Mouse (Mus musculus): Measurements from ENCODE around the gene Bcl2l1.

Bcl2l1 gene

GRCm38 (mm10) chr2:152772231-152772630, 59.3 kb downstream of the Bcl2l1 start:
- in situ Hi-C loops (cut with MboI, MseI): loop anchor here (25.0 kb wide), 1 partner anchor 1985 kb away; the partner anchor contains the start of gene Pygb

DNA sequence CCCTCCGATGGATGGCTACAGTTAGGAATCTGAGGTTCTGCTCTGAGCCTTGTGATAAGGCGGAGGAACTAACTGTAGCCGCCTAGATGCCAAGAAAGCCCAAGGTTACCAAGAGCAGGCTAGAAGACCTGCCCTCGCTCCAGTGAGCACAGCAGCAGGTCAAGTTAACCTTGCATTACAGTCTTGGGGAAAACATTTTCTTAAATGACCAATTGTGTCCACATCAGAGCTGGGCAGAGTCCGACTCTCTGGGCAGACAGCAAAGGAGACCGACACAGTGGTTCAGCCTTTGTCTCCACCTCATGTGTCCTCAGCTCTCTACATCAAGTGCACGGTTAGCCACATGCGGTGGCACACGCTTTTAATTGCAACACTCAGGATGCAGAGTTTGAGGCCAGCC, 60.0 kb downstream of the Bcl2l1 start:
- in situ Hi-C loops (cut with MboI, MseI): loop anchor here (25.0 kb wide), 1 partner anchor 1984 kb away; the partner anchor contains the start of gene Pygb

DNA sequence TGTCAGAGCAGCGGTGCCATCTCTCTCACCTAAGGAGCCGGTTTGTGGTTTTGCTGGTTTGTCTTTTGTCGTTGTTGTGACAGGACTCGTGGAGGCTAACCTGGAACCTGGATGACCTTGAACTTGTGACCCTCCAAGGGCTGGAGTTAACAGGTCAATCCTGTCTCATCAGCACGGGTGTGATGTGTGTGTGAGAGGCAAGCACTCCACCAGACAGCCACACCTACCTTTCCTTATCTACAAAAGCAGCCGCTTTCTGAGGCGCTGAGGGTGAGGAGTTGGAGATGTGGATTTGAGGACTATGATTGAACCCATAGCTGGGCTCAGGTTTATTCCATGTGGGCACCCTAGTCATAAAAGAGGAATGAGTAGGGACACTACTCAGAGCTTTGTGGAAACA, 61.9 kb downstream of the Bcl2l1 start:
- in situ Hi-C loops (cut with MboI, MseI): loop anchor here (25.0 kb wide), 1 partner anchor 1982 kb away; the partner anchor contains the start of gene Pygb

GRCm38 (mm10) chr2:152767618-152768271, 63.8 kb downstream of the Bcl2l1 start:
- in situ Hi-C loops (cut with MboI, MseI): loop anchor here (25.0 kb wide), 1 partner anchor 1980 kb away; the partner anchor contains the start of gene Pygb

DNA sequence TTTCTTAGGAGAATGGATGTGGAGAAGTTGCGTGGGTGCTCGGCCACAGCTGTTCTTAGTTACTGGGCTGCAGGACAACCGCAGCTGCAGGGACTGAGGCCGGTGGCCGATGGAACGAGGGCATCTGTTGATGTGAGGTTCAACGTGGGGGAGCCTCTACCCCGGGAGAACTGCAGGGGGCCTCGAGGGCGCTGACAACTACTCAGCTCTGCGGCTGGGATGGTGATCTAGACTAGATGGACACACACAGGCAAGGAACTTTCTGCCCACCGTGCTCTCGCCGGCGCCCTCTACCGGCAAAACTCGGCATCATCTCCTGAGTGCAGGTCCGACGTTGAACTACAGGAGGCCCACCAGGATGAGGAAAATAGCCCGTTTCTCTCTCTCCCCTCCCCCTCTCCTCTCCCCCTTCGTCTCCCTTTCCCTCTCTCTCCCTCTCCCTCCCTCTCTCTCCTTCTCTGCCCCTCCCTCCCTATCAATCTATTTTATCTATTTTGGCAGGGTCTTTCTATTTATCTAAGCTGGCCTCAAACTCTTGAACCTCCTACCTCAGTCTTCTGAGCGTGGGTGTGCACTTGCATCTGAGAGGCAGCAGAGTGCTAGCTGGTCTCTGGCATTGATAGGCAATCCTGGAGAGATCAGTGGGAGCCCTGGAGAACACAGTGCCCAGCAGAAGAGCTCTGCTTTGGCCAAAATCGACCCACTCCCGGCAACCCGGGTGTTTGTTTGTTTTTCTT, 65.0 kb downstream of the Bcl2l1 start:
- in situ Hi-C loops (cut with MboI, MseI): loop anchor here (25.0 kb wide), 1 partner anchor 1979 kb away; the partner anchor contains the start of gene Pygb

GRCm38 (mm10) chr2:152765045-152765674, 66.4 kb downstream of the Bcl2l1 start:
- in situ Hi-C loops (cut with MboI, MseI): loop anchor here (25.0 kb wide), 1 partner anchor 1978 kb away; the partner anchor contains the start of gene Pygb

DNA sequence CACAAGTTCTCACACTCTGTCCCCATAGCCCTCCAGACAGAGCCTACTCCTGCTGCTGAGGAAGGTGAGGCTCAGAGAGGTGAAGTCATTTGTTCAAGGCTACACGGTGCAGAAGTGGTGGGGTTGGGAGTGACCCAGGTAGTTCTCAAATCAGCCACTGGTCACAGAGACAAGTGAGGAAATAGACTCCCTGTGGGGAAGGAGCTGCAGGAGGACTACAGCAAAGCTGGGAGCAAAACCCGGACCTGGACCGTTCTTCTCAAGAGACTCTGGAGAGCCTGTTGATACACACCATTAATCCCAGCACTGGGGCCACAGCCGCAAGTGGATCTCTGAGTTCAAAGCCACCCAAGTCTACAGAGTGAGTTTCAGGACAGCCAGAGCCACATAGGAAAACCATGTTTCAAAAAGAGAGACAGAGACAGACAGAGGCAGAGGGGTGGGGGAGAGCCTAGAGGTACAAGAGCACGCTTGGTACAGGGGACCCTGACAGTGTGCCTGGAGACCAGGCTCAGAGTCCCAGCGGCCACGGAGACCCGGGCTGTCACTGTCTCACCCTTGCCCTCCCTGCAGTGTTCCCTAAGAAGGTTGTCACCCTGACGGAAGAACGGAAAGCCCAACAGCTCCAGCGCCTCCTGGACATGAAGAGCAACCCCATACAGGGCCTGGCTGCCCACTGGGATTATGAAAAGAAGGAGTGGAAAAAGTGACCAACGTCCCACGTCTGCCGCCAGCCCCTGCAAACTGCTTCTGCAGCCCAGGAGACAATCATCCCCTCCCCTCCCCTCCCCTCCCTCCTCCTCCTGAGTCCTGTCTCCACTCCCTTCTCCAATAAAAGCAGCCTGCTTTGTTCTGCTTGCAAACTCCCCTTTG, 67.1 kb downstream of the Bcl2l1 start:
- in situ Hi-C loops (cut with MboI, MseI): loop anchor here (25.0 kb wide), 1 partner anchor 1977 kb away; the partner anchor contains the start of gene Pygb

DNA sequence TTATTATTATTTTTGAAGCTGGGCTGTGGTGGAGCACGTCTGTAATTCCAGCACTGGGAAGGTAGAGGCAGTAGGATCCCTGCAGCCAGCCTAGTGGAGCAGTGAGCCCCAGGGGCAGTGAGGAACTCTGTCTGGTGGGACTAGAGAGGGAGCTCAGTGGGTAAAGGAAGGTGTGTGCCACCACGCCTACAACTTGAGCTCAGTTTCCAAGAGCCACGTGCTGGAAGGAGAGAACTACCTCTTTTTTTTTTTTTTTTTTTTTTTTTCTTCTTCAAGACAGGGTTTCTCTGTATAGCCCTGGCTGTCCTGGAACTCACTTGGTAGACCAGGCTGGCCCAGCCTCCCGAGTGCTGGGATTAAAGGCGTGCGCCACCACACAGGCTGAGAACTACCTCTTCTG, 68.2 kb downstream of the Bcl2l1 start:
- in situ Hi-C loops (cut with MboI, MseI): loop anchor here (25.0 kb wide), 1 partner anchor 1976 kb away; the partner anchor contains the start of gene Pygb

- in situ Hi-C loops (cut with MboI, MseI): loop anchor here (25.0 kb wide), 1 partner anchor 1971 kb away; the partner anchor contains the start of gene Pygb
Measured at GRCm38 (mm10) chr2:152758351-152758750, 73.2 kb downstream of the Bcl2l1 start.

DNA sequence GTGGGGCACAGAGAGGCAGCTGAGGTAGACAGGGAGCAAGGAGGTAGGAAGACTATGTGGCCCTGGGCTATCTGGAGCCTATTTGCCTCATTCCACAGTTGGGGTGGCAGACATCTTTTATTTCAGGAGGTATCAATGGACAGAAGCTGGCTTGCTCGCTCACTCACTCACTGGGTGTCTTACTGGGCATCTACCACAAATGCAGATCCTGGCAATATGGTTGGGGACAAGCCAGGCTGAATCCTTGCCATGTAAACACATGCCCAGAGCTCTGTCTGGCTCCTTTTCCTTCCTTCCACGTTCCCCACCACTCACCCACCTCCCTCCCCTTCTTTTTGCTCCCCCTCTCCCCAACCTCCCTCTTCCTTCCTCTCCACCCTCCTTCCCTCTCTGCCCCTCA, 74.0 kb downstream of the Bcl2l1 start:
- in situ Hi-C loops (cut with MboI, MseI): loop anchor here (25.0 kb wide), 1 partner anchor 1970 kb away; the partner anchor contains the start of gene Pygb

DNA sequence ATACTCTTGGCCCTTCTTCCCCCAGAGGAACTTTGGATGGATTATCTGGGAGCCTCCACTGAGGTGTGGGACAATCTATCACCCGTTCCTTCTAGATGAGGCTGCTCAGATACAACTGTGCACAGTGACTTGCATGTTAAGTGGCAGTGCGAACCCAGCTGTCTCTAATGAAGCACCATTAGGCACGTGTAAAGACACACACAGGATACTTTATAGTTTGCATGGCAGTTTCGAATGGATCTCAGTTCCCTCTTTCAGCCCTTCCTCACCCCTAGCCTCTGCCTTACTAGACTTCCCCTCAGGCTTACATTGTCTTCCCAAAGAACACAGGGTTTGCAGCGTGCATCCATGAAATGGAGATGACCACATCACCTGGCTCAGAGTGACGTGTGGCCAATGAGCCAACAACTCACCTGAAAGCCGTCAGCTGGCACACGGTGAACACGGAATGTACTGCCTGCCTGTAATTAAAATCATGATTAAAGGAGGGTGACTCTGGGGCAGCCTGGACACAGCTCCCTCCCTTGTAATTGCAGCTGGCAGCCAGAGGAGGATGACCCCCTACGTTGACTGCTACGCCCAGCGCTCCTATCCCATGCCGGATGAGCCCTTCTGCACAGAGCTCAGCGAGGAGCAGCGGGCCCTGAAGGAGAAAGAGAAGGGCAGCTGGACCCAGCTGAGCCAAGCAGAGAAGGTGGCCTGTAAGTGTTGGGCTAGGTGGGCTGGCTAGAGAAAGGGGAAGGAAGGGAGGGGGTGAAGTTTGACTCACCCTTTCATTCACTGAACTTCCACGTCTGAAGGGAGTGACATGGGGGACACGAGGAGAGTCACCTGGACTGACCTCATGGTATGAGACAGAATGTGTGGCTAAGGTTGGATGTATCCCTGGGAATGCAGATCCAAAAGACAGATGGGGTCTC, 74.8 kb downstream of the Bcl2l1 start:
- in situ Hi-C loops (cut with MboI, MseI): loop anchor here (25.0 kb wide), 1 partner anchor 1969 kb away; the partner anchor contains the start of gene Pygb

GRCm38 (mm10) chr2:152753944-152754711, 77.4 kb downstream of the Bcl2l1 start, which contains the start of gene Cox4i2:
Cox4i2 (plus strand) TSS chr2:152754173.
- in situ Hi-C loops (cut with MboI, MseI): loop anchor here (25.0 kb wide), 1 partner anchor 1967 kb away; the partner anchor contains the start of gene Pygb

DNA sequence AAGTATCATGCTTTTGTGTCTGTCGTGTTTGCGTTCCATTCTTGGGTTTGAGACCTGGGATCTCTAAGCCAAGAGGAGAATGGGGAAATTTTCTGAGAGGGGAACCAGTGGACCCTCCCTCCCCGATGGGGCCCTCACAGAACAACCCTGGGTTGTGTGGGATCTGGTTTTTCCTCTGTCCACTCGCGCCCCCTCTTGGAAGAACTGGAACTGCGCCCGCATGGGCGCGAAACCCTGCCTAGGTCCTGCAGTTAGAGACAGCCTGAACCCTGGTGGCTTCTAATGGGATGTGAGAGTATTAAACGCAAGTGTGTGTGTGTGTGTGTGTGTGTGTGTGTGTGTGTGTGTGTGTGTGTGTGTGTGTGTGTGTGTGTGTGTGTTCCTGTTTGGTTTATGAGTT, 89.1 kb downstream of the Bcl2l1 start:
- in situ Hi-C loops (cut with MboI, MseI): no loop called here

DNA sequence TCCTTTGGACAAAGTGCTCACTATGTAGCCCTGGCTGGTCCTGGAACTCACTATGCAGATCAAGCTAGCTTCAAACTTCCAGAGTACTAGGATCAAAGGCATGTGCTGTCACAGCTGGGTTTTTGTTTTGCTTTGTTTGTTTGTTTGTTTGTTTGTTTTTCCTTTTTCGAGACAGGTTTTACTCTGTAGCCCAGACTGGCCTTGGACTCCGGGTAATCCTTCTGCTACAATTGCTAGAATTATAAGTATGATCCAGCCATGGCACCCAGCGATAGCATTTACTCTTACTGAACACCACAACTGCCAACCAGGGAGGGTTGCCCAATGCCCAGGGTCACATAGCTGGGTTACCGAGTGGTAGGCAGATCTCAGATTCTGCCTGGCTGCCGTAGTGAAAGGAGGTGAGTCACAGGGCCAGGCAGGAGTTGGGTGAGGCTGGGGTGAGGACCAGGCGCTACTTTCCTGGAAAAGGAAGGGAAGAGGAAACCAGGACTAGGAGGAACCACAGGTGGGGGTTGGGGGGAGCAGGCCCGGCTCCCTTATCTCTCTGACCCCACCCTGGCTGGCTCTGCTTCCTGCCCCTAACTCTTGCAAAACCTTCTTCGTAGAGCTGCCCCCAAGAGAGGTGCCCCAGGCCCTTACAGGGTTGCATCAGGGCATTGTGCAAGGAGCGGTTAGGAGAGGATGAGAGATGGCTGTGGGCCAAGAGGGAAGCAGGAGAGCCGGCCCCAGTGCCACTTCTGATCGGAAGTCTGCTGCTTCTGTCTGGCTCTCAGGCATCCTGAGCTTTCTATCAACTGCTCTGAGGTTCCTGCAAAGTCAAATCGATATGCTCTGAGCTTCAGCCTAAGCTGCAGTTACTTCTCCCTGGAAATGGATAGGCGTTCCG, 90.1 kb downstream of the Bcl2l1 start:
- in situ Hi-C loops (cut with MboI, MseI): no loop called here

GRCm38 (mm10) chr2:152740490-152740889, 91.0 kb downstream of the Bcl2l1 start:
- in situ Hi-C loops (cut with MboI, MseI): no loop called here

- in situ Hi-C loops (cut with MboI, MseI): loop anchor here (5.0 kb wide), 1 partner anchor 487 kb away; the partner anchor contains the start of gene Tspyl3
Measured at GRCm38 (mm10) chr2:152739842-152740260, 91.7 kb downstream of the Bcl2l1 start.

DNA sequence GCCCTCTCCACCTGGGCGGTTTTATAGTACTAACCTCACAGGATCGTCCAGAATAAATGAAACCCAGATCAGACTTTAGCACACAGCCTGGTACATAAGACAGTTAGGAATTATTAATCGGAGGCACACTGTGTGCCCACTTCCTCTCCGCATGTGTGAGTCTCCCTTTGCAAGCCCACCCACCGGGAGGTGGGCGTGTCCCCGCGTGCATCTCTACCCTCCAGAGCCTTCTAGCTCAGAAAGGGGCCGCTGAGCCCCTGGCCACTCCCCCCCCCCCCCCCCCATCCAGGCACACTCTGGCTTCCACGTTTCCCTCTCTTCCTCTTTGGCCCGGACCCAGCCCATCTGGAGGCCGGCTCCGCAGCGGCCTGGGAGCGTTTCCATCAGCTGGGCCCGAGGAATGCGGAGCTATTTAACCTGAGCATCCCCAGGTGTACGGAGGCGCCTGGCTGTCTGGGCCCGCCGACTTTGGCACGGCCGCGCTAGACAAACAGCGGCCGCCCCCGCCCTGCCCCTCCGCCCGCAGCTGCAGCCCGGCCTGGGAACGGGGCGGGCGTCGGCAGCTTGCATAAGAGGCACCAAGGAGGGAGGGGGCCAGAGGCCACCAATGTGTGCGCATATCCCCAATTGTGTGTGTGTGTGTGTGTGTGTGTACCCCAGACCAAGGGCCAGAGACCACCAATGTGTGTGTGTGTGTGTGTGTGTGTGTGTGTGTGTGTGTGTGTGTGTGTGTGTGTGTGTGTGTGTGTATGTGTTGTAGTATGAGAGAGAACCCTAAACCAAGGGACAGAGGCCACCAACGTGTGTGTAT, 92.3 kb downstream of the Bcl2l1 start:
- in situ Hi-C loops (cut with MboI, MseI): loop anchor here (5.0 kb wide), 1 partner anchor 488 kb away; the partner anchor contains the start of gene Tspyl3

All from T-helper 2 cell (primary cell).